Comparison of ENCODE assay signal across 12 mouse cellular contexts in the genomic region with DNA sequence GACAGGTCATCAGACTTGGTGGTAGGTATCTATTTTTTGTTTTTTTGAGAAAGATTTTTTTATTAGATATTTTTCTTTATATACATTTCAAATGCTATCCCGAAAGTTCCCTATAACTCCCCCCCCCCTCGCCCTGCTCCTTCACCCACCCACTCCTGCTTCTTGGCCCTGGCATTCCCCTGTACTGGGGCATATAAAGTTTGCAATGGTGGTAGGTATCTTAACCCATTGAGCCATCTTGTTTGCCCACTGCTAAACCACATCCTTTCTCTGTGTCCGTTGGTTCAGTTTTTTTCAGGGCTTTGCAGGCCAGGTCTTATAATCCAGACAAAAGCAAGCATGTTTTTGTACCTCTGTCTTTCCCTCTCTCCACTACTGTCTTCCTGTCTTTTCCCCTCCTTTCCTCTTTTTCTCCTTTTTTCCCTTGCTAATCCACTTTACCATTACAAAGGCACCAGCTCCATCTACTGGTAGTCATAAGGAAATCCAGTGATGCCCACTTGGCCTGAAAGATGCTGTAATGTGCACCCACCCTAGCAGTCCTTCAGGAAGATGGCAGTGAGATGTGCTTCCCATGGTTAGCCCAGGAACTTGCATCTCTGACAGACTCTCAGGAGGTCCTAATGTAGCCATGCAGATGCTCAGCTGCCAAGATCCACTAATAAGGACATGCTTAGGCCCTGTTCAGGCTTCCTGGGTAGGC. TPM values are rescaled to one million over a fixed set of nuclear protein-coding genes. Genes with fewer than 3 reads are reported as not detected.
DNase-seq lines count a peak whose midpoint lies in the region; ATAC-seq and TF ChIP-seq lines count a peak whose summit lies in the region.
"Had no signal": no experiment of that assay in that cellular context is flagged by ENCODE, and none has a peak within 500 bp of the region (broad histone marks: within the 10 kb centered on the region; RNA-seq: fewer than 3 reads in every experiment).

No protein-coding gene starts in this region.

- ATAC-seq in liver, postnatal 0 days, result no peak
- no peak for ATAC-seq in liver, embryonic 11.5 days (replicated peaks; ENCODE audit: low FRiP score)

- no peak overlapping the region for H3K9ac ChIP-seq in liver, postnatal 0 days (replicated peaks)
- H3K9ac ChIP-seq in liver, embryonic 11.5 days (ENCODE audit: low read depth, low read length), result no peak overlapping the region

- peak; percentile 30; the same call in 1 of the 2 replicates for TF ChIP-seq CTCF in liver, postnatal 0 days (IDR thresholded peaks at IDR 0.05; ENCODE audit: low read depth)

- no peak overlapping the region for H3K27ac ChIP-seq in liver, postnatal 0 days (ENCODE audit: low read depth)
- no peak overlapping the region for H3K27ac ChIP-seq in liver, embryonic 11.5 days (ENCODE audit: low read depth, low read length)

- DNase-seq in cerebellum, postnatal 14 days, result peak; percentile 40 to 56
- DNase-seq in cerebellum, postnatal 36 days, result no peak
- DNase-seq in liver, postnatal 0 days, result no peak
- DNase-seq in liver, embryonic 11.5 days (ENCODE audit: low spot score), result no peak
- DNase-seq in forelimb bud, embryonic 11.5 days (ENCODE audit: low read depth, low spot score), result peak; percentile 26
- DNase-seq in retina, adult 2 months (ENCODE audit: low read depth, low spot score), result peak; percentile 20
- DNase-seq in B cell, adult 2 months, result no peak
- DNase-seq in yolk sac, embryonic 10.5 days (ENCODE audit: low spot score), result no peak
- DNase-seq: thymus, adult 2 months had no signal

- H3K36me3 ChIP-seq in liver, postnatal 0 days (replicated peaks; ENCODE audit: insufficient read depth, low read length), result no peaks in the 10 kb centered on the region
- H3K36me3 ChIP-seq in liver, embryonic 11.5 days (ENCODE audit: control insufficient read depth, insufficient read depth, low read length), result no peaks in the 10 kb centered on the region

- H3K4me3 ChIP-seq in liver, postnatal 0 days (ENCODE audit: low read depth, low read length), result no peak overlapping the region
- H3K4me3 ChIP-seq in liver, embryonic 11.5 days (ENCODE audit: low read depth, low read length), result no peak overlapping the region

- WGBS in liver, postnatal 0 days (ENCODE audit: insufficient replicate concordance), result 47% methylated on average over 3 of the region's 3 CpGs
- 49% methylated on average over 3 of the region's 3 CpGs for WGBS in liver, embryonic 11.5 days

- no peak overlapping the region for H3K4me2 ChIP-seq in liver, postnatal 0 days (ENCODE audit: low read depth, low read length)
- no peak overlapping the region for H3K4me2 ChIP-seq in liver, embryonic 11.5 days

- TF ChIP-seq EP300 in liver, postnatal 0 days (IDR thresholded peaks at IDR 0.05; ENCODE audit: low read depth), result no peak

- H3K4me1 ChIP-seq in liver, postnatal 0 days (ENCODE audit: insufficient read depth), result no peaks in the 10 kb centered on the region
- H3K4me1 ChIP-seq in liver, embryonic 11.5 days (replicated peaks; ENCODE audit: control insufficient read depth, insufficient read depth, low read length), result no peaks in the 10 kb centered on the region

- no peaks in the 10 kb centered on the region for H3K27me3 ChIP-seq in liver, postnatal 0 days (ENCODE audit: insufficient read depth, low read length)
- H3K27me3 ChIP-seq in liver, embryonic 11.5 days (replicated peaks; ENCODE audit: control insufficient read depth, insufficient read depth, low read length), result no peaks in the 10 kb centered on the region

- no peaks in the 10 kb centered on the region for H3K9me3 ChIP-seq in liver, postnatal 0 days (ENCODE audit: low read length)
- H3K9me3 ChIP-seq in liver, embryonic 11.5 days (ENCODE audit: control insufficient read depth, low read length), result no peaks in the 10 kb centered on the region

RNA-seq across cellular contexts. Expression of a gene that starts 44.3 kb away (rescaled TPM):
- polyA plus RNA-seq in liver, postnatal 0 days (2015; fragmentation: Nextera tagmentation; extraction: Ambion mirVana), result 0.14 TPM in 1 of 2 replicates, not detected in the other
- polyA plus RNA-seq in liver, embryonic 11.5 days (2014; fragmentation: Nextera tagmentation; extraction: Ambion mirVana), result 0.36 and 0.99 TPM in 2 replicates
- polyA plus RNA-seq: C2C12 had no signal

RNA-seq across cellular contexts. Expression of a gene that starts 45.0 kb away (rescaled TPM):
- polyA plus RNA-seq in liver, postnatal 0 days (2015; fragmentation: Nextera tagmentation; extraction: Ambion mirVana), result not detected in 2 replicates
- not detected in 2 replicates for polyA plus RNA-seq in liver, embryonic 11.5 days (2014; fragmentation: Nextera tagmentation; extraction: Ambion mirVana)
- polyA plus RNA-seq: C2C12; intestine, embryonic 14.5 days; lung, embryonic 16.5 days; thymus, adult 2 months had no signal

Comparison
In these comparisons a context has a peak if more than half of its experiments do, and no peak if none do; other contexts are left out.
1. DNase-seq: peak in cerebellum, postnatal 14 days (2 of 2), forelimb bud, embryonic 11.5 days (single experiment) and retina, adult 2 months (single experiment); none in cerebellum, postnatal 36 days (0 of 2), liver, postnatal 0 days (single experiment), liver, embryonic 11.5 days (single experiment), B cell, adult 2 months (0 of 2) and yolk sac, embryonic 10.5 days (single experiment).